Mouse (Mus musculus) layer of hippocampus, adult 9-11 months (tissue): ENCODE results near the gene Fam216a.

Experiments used
- DNase-seq: peaks from one replicate; pipeline ENCODE4 v3.0.0; 2022

Gene Fam216a

GRCm38 (mm10) chr5:122390671-122391070 is 18.5 kb upstream of the Fam216a start:
- DNase-seq, result no peak

- DNase-seq, result no peak
Measured at GRCm38 (mm10) chr5:122390006-122390405, 17.8 kb upstream of the Fam216a start.

GRCm38 (mm10) chr5:122379374-122380155 is 7.4 kb upstream of the Fam216a start:
- DNase-seq, result peak; percentile 88

- DNase-seq, result no peak
Measured at GRCm38 (mm10) chr5:122378171-122378570, 6.0 kb upstream of the Fam216a start.

GRCm38 (mm10) chr5:122377101-122377833 is 5.1 kb upstream of the Fam216a start:
- DNase-seq, result no peak

GRCm38 (mm10) chr5:122372878-122373277 is 714 bp upstream of the Fam216a start:
- DNase-seq, result no peak

- DNase-seq, result no peak
Measured at GRCm38 (mm10) chr5:122371591-122372191, 473 bp downstream of the Fam216a start, which contains the start of gene Gpn3. Gpn3 (plus strand) TSS chr5:122371876.

- DNase-seq, result no peak
Measured at GRCm38 (mm10) chr5:122354492-122355067, 17.6 kb downstream of the Fam216a start.

- peak; percentile 98 for DNase-seq
Measured at GRCm38 (mm10) chr5:122353807-122354491, 18.2 kb downstream of the Fam216a start, which contains the start of the genes Rad9b and Vps29. Rad9b (minus strand) TSS chr5:122354233. Vps29 (plus strand) TSS chr5:122354369.

- DNase-seq, result no peak
Measured at GRCm38 (mm10) chr5:122345777-122346176, 26.4 kb downstream of the Fam216a start.

GRCm38 (mm10) chr5:122344260-122344659 is 27.9 kb downstream of the Fam216a start:
- no peak for DNase-seq

- no peak for DNase-seq
Measured at GRCm38 (mm10) chr5:122343768-122344167, 28.4 kb downstream of the Fam216a start.

- no peak for DNase-seq
Measured at GRCm38 (mm10) chr5:122342874-122343273, 29.3 kb downstream of the Fam216a start.

GRCm38 (mm10) chr5:122336554-122337294 is 35.4 kb downstream of the Fam216a start:
- no peak for DNase-seq

GRCm38 (mm10) chr5:122334682-122335081 is 37.5 kb downstream of the Fam216a start:
- DNase-seq, result no peak

- DNase-seq, result no peak
Measured at GRCm38 (mm10) chr5:122330269-122330668, 41.9 kb downstream of the Fam216a start.

- DNase-seq, result no peak
Measured at GRCm38 (mm10) chr5:122327283-122327682, 44.9 kb downstream of the Fam216a start.

- DNase-seq, result no peak
Measured at GRCm38 (mm10) chr5:122325477-122325876, 46.7 kb downstream of the Fam216a start.

- peak; percentile 90 for DNase-seq
Measured at GRCm38 (mm10) chr5:122324608-122325431, 47.3 kb downstream of the Fam216a start.

- no peak for DNase-seq
Measured at GRCm38 (mm10) chr5:122323523-122323922, 48.6 kb downstream of the Fam216a start.
